In the genomic region with DNA sequence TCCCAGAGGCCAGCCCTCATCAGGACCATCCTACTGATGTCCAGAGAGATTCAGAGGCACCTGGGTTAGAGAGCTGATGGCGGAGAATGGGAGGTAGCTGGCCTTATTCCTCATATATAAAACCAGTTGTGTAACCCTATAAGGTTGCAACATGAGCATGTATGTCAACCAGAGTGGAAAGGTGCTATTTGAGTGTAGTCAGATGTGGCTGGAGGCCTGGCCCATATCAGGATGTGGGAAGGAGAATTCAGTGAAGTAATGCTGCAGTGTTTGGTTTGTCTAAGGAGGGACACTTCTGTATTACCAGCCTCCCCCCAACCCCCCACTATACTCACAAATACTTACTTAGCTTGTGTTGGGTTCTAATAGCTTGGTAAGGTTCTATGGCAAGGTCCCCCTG, we compare ENCODE assay signal across 39 mouse cellular contexts. TPM values are rescaled to one million over a fixed set of nuclear protein-coding genes. Genes with fewer than 3 reads are reported as not detected.
"Had no signal": no experiment of that assay in that cellular context is flagged by ENCODE, and none has a peak within 500 bp of the region (broad histone marks: within the 10 kb centered on the region; RNA-seq: fewer than 3 reads in every experiment).

No protein-coding gene starts in this region.

- H3K4me3 ChIP-seq: embryonic facial prominence, embryonic 10.5 days; embryonic facial prominence, embryonic 12.5 days; embryonic facial prominence, embryonic 13.5 days; embryonic facial prominence, embryonic 15.5 days; erythroblast, embryonic 14.5 days; forebrain, embryonic 10.5 days; forebrain, embryonic 12.5 days; forebrain, embryonic 13.5 days; forebrain, embryonic 15.5 days; gastrocnemius, adult 2 months; heart, adult 2 months had no signal

- H3K27ac ChIP-seq: embryonic facial prominence, embryonic 10.5 days; embryonic facial prominence, embryonic 12.5 days; embryonic facial prominence, embryonic 13.5 days; embryonic facial prominence, embryonic 15.5 days; forebrain, embryonic 10.5 days; forebrain, embryonic 12.5 days; forebrain, embryonic 13.5 days; forebrain, embryonic 15.5 days; gastrocnemius, adult 2 months; heart, adult 2 months had no signal

- H3K9ac ChIP-seq: embryonic facial prominence, embryonic 12.5 days; embryonic facial prominence, embryonic 13.5 days; embryonic facial prominence, embryonic 15.5 days; forebrain, embryonic 12.5 days; forebrain, embryonic 13.5 days; forebrain, embryonic 15.5 days; forebrain, postnatal 0 days had no signal

- H3K27me3 ChIP-seq: embryonic facial prominence, embryonic 12.5 days; embryonic facial prominence, embryonic 13.5 days; embryonic facial prominence, embryonic 15.5 days; forebrain, embryonic 12.5 days; forebrain, embryonic 13.5 days; forebrain, embryonic 15.5 days had no signal

- H3K36me3 ChIP-seq: embryonic facial prominence, embryonic 10.5 days; embryonic facial prominence, embryonic 12.5 days; embryonic facial prominence, embryonic 13.5 days; embryonic facial prominence, embryonic 15.5 days; forebrain, embryonic 10.5 days; forebrain, embryonic 12.5 days; forebrain, embryonic 15.5 days had no signal

- DNase-seq: cerebellum, adult 8-10 months; cerebellum, adult 9-10 months; cerebellum, adult 9-11 months; cerebellum, postnatal 10 days; cerebellum, postnatal 14 days; cerebellum, postnatal 25 days; cerebellum, postnatal 36 days; embryo, embryonic 11 days; forebrain, postnatal 0 days; gastrocnemius, adult 2 months; gastrocnemius, postnatal 10 days; gastrocnemius, postnatal 14 days; gastrocnemius, postnatal 25 days; gastrocnemius, postnatal 36 days; heart, adult 11 months; heart, adult 18-20 months; heart, adult 2 months had no signal

- H3K4me1 ChIP-seq: embryonic facial prominence, embryonic 10.5 days; embryonic facial prominence, embryonic 12.5 days; embryonic facial prominence, embryonic 13.5 days; embryonic facial prominence, embryonic 15.5 days; forebrain, embryonic 12.5 days; forebrain, embryonic 13.5 days; forebrain, embryonic 15.5 days had no signal

- ATAC-seq: forebrain, embryonic 13.5 days; forebrain, embryonic 14.5 days; forebrain, embryonic 15.5 days; forebrain, embryonic 16.5 days; forebrain, postnatal 0 days had no signal

- H3K4me2 ChIP-seq: embryonic facial prominence, embryonic 12.5 days; embryonic facial prominence, embryonic 13.5 days; embryonic facial prominence, embryonic 15.5 days; forebrain, embryonic 12.5 days; forebrain, embryonic 13.5 days; forebrain, embryonic 15.5 days had no signal

- H3K9me3 ChIP-seq: embryonic facial prominence, embryonic 10.5 days; embryonic facial prominence, embryonic 12.5 days; embryonic facial prominence, embryonic 13.5 days; embryonic facial prominence, embryonic 15.5 days; forebrain, embryonic 10.5 days; forebrain, embryonic 12.5 days; forebrain, embryonic 13.5 days; forebrain, embryonic 15.5 days had no signal

RNA-seq across cellular contexts. Expression of gene Cldn24, which starts 17.7 kb away (rescaled TPM):
- total RNA-seq: common myeloid progenitor, adult 5-6 weeks; forebrain, postnatal 0 days; gastrocnemius, adult 18-20 months; gastrocnemius, adult 2 months; gastrocnemius, adult 8-10 months; gastrocnemius, postnatal 10 days; gastrocnemius, postnatal 14 days; gastrocnemius, postnatal 25 days; gastrocnemius, postnatal 36 days; gastrocnemius, postnatal 4 days; heart, adult 18-20 months; heart, adult 2 months; heart, adult 8-10 months had no signal
- polyA plus RNA-seq: cortical plate, adult 2 months; embryonic facial prominence, embryonic 10.5 days; embryonic facial prominence, embryonic 11.5 days; embryonic facial prominence, embryonic 12.5 days; embryonic facial prominence, embryonic 13.5 days; embryonic facial prominence, embryonic 14.5 days; embryonic facial prominence, embryonic 15.5 days; erythroblast, embryonic 14.5 days; forebrain, embryonic 10.5 days; forebrain, embryonic 11.5 days; forebrain, embryonic 12.5 days; forebrain, embryonic 13.5 days; forebrain, embryonic 14.5 days; forebrain, embryonic 15.5 days; forebrain, embryonic 16.5 days; forebrain, postnatal 0 days; frontal cortex, adult 2 months; gonadal fat pad, adult 2 months; heart, adult 2 months had no signal

RNA-seq across cellular contexts. Expression of gene Cldn22, which starts 20.0 kb away (rescaled TPM):
- total RNA-seq: common myeloid progenitor, adult 5-6 weeks; forebrain, postnatal 0 days; heart, adult 2 months; heart, adult 8-10 months had no signal
- polyA plus RNA-seq: embryonic facial prominence, embryonic 10.5 days; embryonic facial prominence, embryonic 11.5 days; embryonic facial prominence, embryonic 12.5 days; embryonic facial prominence, embryonic 13.5 days; embryonic facial prominence, embryonic 14.5 days; embryonic facial prominence, embryonic 15.5 days; erythroblast, embryonic 14.5 days; forebrain, embryonic 10.5 days; forebrain, embryonic 11.5 days; forebrain, embryonic 12.5 days; forebrain, embryonic 13.5 days; forebrain, embryonic 14.5 days; forebrain, embryonic 15.5 days; forebrain, embryonic 16.5 days; forebrain, postnatal 0 days had no signal
